Mouse (Mus musculus): ENCODE results near the gene Gjd3.
A peak's percentile ranks its signal among the peaks of the same experiment; 100 is the strongest.

Gene Gjd3

GRCm38 (mm10) chr11:98947969-98948569 is 34.7 kb downstream of the Gjd3 start:
- DNase-seq (ENCODE audit: low spot score) = no peak

GRCm38 (mm10) chr11:98945605-98945977 is 37.2 kb downstream of the Gjd3 start:
- DNase-seq (ENCODE audit: low spot score) = peak; percentile 18

DNA sequence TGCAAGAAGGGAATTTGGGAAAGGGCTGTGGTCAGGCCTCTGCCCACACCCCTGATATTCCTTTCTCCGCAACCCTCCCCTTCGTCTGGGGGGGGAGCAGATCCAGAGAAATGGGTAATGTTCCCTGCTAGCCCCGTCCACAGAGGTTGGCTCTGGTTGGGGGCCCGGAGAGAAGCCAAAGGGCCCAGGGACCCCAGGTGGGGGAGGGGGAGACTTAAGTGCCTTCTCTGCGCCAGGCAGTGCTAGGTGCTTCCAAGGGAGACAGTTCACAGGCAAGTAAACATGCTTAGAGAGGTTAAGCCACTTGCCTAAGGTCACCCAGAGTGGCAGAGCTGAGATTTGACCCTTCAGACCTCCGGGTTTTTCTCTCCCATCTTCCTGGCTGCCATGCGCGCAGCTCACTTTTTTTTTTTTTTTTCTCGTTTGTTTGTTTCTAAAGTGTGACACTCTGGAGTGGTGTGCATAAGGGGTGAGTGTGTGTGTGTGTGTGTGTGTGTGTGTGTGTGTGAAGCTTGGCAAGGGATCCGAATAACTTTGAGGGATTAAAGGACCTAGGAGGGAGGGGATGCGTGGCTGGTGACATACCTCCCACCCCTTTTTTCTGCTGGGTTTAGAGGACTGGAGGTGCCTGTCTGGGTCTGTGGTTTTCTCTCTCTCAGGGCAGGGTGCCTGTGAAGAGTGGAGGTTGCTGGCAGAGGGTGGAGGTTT is 37.8 kb downstream of the Gjd3 start:
- no peak for DNase-seq (ENCODE audit: low spot score)

DNA sequence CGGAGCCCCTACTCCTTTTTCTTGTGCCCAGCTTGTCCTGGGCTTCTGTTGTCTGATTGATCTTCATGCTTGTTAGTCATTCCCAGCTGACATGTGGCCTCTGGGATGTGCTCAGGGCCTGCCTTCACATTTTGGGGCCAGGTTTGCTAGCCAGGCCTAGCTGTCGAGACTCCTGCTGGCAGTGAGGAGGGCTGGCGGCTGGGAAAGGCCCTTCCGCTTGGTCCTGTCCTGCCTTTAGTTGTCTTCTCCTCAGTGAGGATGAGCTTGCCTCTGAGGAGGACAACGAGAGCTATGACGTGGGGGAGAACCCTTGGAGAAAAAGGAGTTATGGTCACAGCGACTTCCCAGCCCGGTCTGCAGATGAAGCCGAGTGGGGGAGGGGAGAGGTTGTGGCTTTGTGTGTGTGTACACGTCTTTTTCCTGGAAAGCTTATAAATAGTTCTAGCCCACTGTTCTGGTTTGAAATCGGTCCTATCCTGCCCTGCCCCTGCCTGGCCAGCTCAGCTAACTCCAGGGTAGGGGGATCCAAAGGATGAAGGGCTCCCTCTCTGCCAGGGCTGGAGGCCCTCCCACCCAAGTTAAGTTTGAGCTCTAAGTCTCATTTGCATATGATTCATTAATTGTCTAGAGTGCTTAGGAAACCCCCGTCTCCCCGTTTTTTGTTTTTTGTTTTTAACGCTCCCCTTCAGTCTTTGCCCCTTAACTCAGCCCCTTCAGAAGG is 38.9 kb downstream of the Gjd3 start:
- peak; percentile 44 for DNase-seq (ENCODE audit: low spot score)

DNA sequence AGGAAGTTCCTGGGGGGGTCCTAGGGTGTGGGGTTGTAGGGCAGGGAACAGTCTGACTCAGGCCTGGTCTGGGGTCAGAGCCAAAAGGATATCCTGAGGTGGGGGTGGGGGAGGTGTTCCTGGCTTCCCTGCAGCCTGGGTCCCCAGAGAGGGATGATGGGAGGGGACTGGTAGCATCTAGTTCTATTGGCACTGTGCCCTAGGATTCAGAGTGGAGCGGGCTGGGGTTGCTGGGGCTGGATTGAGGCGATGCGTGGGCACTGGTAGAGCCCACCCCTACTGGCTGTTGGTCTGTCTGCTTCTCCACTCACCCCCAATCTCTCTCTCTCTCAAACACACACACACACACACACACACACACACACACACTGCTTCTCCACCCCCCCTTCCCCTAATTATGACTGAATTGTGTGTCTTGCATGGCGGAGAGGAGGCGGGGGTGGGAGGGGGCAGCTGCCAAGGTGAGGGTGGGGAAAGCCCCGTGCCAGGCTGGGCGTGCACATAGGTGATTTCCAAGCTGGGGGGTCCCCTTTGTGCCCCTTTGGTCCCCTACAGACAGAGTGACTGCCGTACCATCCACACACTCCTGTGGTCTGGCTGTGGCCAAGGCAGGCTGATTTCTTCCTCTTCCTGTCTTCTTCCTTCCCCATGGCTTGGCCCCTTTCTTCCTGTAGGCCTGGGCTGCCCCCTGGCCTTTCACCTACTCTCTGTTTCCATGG is 39.7 kb downstream of the Gjd3 start:
- DNase-seq (ENCODE audit: low spot score) = peak; percentile 60

GRCm38 (mm10) chr11:98942555-98942922 is 40.3 kb downstream of the Gjd3 start:
- DNase-seq (ENCODE audit: low spot score) = peak; percentile 23

DNA sequence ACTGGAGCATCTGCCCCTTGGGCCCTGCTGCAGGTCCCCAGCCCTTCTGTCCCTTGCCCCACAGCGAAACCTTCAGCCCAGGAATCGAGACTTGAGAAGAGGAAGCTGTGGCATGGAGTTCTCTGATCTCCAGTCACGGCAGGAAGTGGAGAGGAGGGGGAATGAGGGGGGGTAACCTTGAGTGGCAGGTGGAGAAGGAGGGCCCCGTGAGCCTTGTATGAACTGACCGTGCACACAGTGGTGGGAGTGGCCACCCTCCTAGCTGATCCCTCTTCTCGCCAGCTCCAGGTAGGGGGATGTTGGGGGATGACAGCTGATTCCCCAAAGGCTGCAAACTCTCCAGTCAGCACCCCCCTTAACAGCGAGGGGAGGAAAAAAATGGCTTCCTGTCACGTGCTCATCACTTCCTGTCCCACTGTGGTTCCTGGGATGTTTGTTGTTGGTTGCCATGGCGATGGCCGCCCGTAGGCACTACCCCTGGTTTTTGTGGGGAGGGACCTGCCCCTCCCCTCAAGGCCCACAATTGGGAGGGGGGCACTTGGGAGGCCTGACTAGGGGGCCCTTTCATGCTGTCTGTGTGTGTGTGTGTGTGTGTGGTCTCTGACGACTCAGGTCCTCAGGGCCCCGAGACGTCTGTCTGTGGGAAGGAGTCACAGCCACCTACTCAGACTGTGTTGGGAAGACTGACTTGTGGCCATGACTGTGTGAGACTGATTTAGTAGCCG is 40.8 kb downstream of the Gjd3 start:
- DNase-seq (ENCODE audit: low spot score) = peak; percentile 77

- peak; percentile 67 for DNase-seq (ENCODE audit: low spot score)
These were observed 41.4 kb downstream of the Gjd3 start for GRCm38 (mm10) chr11:98941341-98941825.

- no peak for DNase-seq (ENCODE audit: low spot score)
These were observed 42.0 kb downstream of the Gjd3 start for GRCm38 (mm10) chr11:98940776-98941175.

GRCm38 (mm10) chr11:98939953-98940641 is 42.7 kb downstream of the Gjd3 start:
- peak; percentile 14 for DNase-seq (ENCODE audit: low spot score)

- DNase-seq (ENCODE audit: low spot score) = no peak
These were observed 43.5 kb downstream of the Gjd3 start for GRCm38 (mm10) chr11:98939084-98939952.

- DNase-seq (ENCODE audit: low spot score) = no peak
These were observed 44.1 kb downstream of the Gjd3 start for GRCm38 (mm10) chr11:98938701-98939083.

DNA sequence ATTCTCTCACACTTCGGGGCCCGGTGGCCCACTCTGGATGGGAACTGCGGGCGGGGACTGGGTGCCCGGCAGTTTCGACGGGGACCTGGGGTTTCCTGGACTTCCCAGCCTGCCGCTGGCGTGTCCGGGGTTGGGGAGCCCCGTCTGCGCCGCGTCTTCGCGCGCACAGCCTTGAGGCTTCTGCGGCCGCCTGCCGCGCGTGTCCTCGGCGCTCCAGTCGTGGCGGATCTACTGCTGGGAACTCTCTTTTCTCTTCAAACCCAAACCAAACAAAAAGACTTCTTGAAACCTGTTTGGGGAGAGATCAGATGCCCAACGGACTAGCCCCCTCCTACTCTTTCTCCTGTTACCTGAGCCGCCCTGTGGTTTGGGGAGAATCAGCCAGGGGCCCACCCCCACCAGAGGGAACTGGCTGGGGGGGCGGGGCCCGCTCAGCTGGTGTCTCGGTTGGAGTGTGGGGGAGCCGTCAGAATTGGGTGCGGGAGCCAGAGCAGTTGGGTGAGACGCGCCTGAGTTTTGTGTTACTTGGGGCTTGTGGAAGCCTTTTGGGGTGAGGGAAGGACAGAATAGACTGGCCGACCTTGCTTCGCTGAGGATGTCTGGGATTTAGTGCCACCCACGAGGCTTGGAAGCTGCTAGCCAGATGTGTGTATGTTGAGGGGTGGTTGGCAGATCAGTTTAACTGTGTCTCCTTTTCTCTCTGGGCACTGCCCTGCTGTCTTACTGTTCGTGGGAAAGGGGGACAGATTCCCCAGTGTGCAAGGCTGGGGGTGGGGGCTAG is 44.7 kb downstream of the Gjd3 start:
- DNase-seq (ENCODE audit: low spot score) = no peak

DNA sequence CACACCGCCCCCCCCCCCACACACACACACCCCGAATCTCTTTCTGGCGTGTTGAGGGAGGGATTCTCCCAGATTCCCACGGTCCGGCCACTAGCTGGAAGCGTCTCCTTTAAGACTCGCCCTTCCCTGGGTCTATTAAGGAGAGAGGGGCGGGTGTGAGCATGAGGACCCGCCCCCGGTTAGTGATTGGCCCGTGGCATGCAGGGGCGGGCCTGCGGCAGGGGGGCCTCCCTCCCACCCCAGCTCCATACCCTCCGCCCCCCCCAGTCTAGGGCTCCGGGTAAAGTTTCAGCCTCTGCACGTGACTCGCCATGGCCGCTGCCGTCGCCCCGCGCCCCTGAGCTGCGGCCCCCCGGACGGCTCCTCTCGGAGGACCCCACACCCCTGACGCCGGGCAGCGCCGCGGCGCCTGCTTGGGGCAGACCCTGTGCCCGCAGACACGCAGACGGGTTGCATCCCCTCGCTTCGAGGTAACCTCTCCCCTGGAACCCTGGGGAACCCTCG is 45.4 kb downstream of the Gjd3 start:
- peak; percentile 90 for DNase-seq (ENCODE audit: low spot score)

- DNase-seq (ENCODE audit: low spot score) = no peak
These were observed 46.0 kb downstream of the Gjd3 start for GRCm38 (mm10) chr11:98936606-98937409.

DNA sequence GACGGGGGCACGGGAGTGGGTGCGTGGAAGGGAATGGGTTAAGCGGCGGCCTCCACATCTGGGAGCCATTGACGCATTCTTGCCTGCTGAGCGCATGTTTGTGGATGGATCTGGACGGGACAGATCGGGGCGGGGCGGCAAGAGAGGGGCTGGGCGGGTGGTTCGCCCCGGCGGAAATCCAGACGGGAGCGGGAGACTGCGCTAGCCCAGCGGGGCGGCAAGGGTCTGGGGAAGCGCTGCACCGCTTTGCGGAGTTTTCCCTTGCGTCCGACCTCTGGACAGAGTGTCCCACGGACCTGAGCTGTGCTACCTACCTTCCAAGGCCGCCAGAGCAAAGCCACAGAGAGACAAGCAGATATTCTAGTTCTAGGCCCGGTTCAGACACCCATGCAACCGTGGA is 46.6 kb downstream of the Gjd3 start:
- peak; percentile 79 for DNase-seq (ENCODE audit: low spot score)

DNA sequence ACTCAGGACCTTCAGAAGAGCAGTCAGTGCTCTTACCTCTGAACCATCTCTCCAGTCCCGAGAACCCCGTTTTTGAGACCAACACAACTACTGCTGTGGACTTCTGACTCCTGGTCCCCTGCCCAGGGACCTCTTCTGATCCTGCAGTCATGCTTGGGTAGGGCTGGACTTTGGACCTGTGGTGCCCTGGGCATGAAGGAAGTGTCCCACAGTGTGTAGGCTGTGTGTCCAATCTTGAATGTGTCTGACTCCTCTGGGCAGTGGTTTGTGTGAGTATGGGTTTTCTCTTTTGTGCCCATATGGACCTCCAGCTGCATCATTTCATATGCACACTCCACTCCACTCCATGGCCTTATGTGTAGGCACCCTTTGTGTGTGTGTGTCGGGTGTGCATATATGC is 47.7 kb downstream of the Gjd3 start:
- DNase-seq (ENCODE audit: low spot score) = no peak

DNA sequence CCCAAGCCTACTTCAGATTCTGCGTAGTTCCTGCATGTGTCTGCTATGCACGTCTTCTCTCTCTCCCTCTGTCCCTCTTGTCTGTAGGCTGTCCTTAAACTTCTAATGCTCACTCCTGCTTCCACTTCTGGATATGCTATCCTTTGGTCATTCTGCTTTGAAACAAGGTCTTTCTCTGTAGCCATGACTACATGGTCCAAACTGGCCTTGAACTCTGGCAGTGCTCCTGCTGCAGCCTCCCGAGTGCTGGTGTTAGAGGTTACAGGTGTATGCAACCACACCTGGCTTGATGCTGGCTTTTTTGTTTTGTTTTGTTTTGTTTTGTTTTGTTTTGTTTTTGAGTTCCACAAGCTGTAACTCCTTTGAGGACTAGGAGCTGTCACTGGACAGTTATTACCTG is 48.4 kb downstream of the Gjd3 start:
- DNase-seq (ENCODE audit: low spot score) = no peak
